Mouse (Mus musculus) cerebellum, postnatal 10 days (tissue): ENCODE results near the gene Gcc2.
"Not testable (repeated sequence)": the region's sequence is repeated elsewhere in the genome, so short reads cannot be mapped to it uniquely, and the experiment has no call there.

Source experiments
- DNase-seq, 2 experiments: peaks; one replicate each; pipeline ENCODE4 v3.0.0; 2021; ENCODE audit warnings: mixed read lengths in 2 of 2

Gene Gcc2

GRCm38 (mm10) chr10:58323028-58323991 lies 68.0 kb downstream of the Gcc2 start, which contains the start of gene Lims1:
Gene Lims1, plus strand, starts transcription at chr10:58323466.
- DNase-seq: peak; percentile 99 to 100

- DNase-seq: no peak
These were observed 71.0 kb downstream of the Gcc2 start for GRCm38 (mm10) chr10:58326271-58326670.

- not testable (repeated sequence) for DNase-seq
These were observed 72.5 kb downstream of the Gcc2 start for GRCm38 (mm10) chr10:58327836-58328235.

- DNase-seq: no peak
These were observed 73.3 kb downstream of the Gcc2 start for GRCm38 (mm10) chr10:58328517-58329108.

- no peak for DNase-seq
These were observed 75.3 kb downstream of the Gcc2 start for GRCm38 (mm10) chr10:58330635-58331034.

GRCm38 (mm10) chr10:58331741-58332140 lies 76.4 kb downstream of the Gcc2 start:
- peak; percentile 17 to 19 for DNase-seq

GRCm38 (mm10) chr10:58333414-58333813 lies 78.1 kb downstream of the Gcc2 start:
- DNase-seq: no peak

- DNase-seq: no peak
These were observed 80.9 kb downstream of the Gcc2 start for GRCm38 (mm10) chr10:58336156-58336555.

GRCm38 (mm10) chr10:58337091-58337490 lies 81.8 kb downstream of the Gcc2 start:
- not testable (repeated sequence) for DNase-seq

GRCm38 (mm10) chr10:58338590-58338989 lies 83.3 kb downstream of the Gcc2 start:
- DNase-seq: no peak

- DNase-seq: peak in 1 of 2 experiments; percentile 23
These were observed 86.4 kb downstream of the Gcc2 start for GRCm38 (mm10) chr10:58341685-58342084.

GRCm38 (mm10) chr10:58342199-58342598 lies 86.9 kb downstream of the Gcc2 start:
- no peak for DNase-seq

GRCm38 (mm10) chr10:58343552-58343951 lies 88.3 kb downstream of the Gcc2 start:
- DNase-seq: no peak

- DNase-seq: no peak
These were observed 95.3 kb downstream of the Gcc2 start for GRCm38 (mm10) chr10:58350600-58350999.

- no peak for DNase-seq
These were observed 96.4 kb downstream of the Gcc2 start for GRCm38 (mm10) chr10:58351670-58352069.

- DNase-seq: no peak
These were observed 97.1 kb downstream of the Gcc2 start for GRCm38 (mm10) chr10:58352364-58352763.

GRCm38 (mm10) chr10:58354561-58354960 lies 99.3 kb downstream of the Gcc2 start:
- DNase-seq: no peak
